Mouse (Mus musculus): Measurements from ENCODE around the gene Tmem269.

The Tmem269 gene

GRCm38 (mm10) chr4:119234348-119234747 lies 16.3 kb upstream of the Tmem269 start:
- DNase-seq, result no peak

- no peak for DNase-seq
These were observed 15.4 kb upstream of the Tmem269 start for GRCm38 (mm10) chr4:119233256-119233901.

DNA sequence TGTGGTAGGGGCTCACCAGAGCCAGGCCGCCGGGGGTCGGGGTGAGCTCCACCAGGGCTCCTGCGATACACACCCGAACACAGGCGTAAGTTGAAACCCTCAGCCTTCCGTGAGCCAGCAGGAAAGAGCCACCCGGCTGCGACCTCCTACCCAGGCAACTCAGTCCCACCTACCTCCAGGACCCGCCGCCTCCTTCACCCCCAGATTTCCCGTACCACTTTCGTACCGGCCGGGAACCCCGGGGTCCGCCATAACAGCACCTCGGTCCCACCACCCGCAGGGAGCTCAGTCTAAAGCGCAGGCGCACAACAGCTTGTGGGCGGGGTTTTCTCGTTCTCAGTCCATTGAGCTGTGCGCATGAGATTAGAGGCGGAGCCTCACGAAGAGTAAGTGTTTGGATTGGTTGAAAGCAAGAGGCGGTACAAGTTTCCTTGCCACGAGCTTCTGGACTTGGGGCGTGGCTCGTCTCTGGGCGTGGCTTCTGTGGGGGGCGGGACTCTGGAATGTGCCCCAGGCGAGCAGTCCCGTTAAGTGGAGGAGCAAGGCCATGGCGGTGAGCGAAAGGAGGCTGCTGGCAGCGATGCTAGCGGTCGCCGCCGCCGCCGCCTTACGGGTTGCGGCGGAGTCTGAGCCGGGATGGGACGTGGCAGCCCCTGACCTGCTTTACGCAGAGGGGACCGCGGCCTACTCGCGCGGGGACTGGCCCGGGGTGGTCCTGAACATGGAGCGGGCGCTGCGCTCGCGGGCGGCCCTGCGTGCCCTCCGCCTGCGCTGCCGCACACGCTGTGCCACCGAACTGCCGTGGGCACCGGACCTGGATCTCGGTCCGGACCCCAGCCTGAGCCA lies 14.6 kb upstream of the Tmem269 start, which contains the start of the genes AU022252 and P3h1:
TSS of gene AU022252 (minus strand) at position 303 of the 846 bp plus-strand sequence.
TSS of gene P3h1 (plus strand) at position 506 of the 846 bp plus-strand sequence.
- peak; percentile 99 for DNase-seq

GRCm38 (mm10) chr4:119226751-119227150 lies 8.7 kb upstream of the Tmem269 start:
- no peak for DNase-seq

DNA sequence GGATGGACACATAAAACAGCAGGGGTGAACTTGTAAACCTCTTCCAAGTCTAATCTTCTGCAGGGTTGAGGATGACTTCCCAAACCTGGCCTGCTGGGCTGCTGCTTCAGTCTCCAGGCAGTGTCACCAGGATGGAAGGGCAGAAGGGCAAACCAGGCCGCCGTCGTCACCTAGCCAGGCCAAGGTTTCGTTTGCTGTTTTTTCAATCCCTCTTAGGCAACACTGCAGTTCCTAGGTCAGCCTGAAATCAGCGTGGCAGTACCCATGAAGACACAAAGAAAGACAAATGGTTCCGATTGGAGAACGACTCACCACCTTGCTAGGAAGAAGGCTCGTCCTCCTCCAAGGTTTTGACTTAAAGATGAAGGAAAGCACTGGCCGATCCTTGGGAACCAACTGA lies 7.7 kb upstream of the Tmem269 start:
- DNase-seq, result no peak

GRCm38 (mm10) chr4:119224534-119224933 lies 6.5 kb upstream of the Tmem269 start:
- no peak for DNase-seq

DNA sequence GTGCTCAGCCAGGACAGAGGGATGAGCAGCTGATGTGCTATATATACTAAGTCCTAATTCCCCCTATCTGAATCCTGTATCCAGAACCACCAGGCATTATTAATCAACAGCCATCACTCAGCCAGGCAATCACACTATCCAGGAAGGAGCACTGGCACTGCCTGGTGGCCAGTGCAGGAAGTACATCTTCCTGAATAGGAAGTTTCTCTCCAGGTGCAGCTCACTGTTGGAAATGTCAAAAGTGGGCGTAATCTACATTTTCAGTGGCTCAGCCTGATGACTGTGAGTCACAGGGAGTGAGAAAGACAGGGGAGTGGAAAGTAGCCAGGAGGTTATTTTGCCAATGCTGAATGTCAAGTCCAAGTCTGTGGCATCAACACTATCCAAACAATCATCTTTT lies 5.7 kb upstream of the Tmem269 start:
- peak; percentile 53 for DNase-seq

- no peak for DNase-seq
These were observed 1.4 kb downstream of the Tmem269 start for GRCm38 (mm10) chr4:119216667-119217066.

DNA sequence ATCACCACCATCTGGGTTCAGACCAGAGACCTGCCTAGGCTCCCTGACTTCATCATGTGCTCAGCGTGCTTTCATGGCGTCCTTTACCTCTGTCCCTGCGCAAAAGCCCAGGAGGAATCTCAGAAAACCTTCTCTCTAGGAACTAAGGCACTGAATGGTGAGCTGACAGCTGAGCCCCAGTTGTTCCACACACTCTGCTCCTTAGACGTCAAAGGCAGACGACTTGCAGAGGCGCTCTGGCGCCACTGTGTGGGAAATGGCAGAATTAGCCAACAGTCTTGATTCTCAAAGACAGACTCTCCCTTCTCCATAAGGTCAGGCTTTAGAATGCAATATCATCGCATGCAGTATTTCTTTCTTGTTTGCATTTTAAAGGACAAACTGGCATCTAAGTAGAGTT lies 13.3 kb downstream of the Tmem269 start:
- peak; percentile 82 for DNase-seq

GRCm38 (mm10) chr4:119198105-119198504 lies 19.9 kb downstream of the Tmem269 start:
- DNase-seq, result no peak

GRCm38 (mm10) chr4:119195582-119196320 lies 22.3 kb downstream of the Tmem269 start:
- no peak for DNase-seq

DNA sequence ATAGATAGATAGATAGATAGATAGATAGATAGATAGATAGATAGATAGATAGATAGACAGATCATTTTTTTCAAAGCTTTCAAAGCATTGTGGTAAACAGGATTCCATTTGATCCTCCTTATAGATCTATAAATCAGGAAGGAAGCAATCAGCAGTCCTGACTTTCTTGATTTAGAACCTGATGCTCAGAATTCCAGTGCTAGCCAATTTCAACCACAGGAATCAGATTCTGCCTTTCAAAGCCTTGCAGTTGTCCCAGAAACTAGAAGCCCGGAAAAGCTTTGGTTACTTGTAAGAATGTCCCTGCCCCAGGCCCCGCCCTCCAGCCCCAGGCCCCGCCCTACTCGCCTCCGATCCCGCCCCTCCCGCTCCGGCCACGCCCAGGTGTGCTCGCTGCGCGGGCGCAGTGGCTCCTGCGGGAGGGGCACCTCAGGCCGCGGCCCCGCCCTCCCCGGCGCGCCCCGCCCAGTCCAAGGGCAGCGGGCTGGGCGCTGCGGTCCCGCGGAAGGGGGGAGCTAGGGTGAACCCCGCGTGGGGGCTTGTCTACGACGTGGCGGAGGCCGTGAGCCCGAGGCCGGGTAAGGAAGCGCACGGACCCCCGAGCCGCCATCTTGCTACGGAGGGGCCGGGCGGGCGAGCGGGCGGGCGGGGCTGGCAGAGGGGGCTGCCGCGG lies 23.0 kb downstream of the Tmem269 start, which contains the start of gene Svbp:
TSS of gene Svbp (plus strand) at position 398 of the 673 bp plus-strand sequence.
- DNase-seq, result peak; percentile 96

- DNase-seq, result no peak
These were observed 25.3 kb downstream of the Tmem269 start for GRCm38 (mm10) chr4:119192757-119193156.

DNA sequence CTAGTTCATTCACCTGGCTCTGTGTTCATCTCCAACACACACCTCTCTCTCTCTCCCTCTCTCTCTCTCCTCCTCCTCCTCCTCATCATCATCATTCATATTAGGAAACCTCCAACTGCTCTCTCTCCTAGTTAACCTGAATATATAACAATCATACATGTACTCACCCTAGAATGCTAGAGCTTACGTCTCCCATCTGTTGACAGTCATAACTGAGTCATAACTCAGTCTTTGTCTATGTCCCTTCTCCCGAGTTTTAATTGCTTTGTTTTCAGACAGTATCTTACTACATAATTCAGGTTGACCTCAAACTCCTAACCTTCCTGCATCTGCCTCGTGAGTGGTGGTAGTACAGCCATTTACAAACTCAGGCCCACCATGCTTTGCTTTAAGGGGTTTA lies 26.7 kb downstream of the Tmem269 start:
- DNase-seq, result no peak

DNA sequence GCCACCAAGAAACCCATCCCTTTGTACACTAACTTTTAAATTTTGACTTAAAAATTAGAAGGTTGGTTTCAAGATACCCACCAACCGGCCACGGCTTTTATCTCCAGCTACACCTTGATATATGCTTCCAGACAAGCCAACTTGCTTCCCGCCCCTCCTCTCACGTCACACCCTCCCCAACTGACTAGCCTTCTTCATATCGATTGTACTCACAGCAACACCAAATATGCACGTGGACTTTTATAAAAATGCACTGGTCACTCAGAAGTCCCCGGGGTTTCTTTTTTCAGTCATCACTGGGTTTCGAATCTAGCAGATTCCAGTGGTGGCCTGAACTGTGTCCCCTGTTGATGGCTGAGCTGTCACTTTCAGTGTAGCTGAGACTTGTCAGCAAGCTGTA lies 27.4 kb downstream of the Tmem269 start:
- no peak for DNase-seq

- no peak for DNase-seq
These were observed 28.2 kb downstream of the Tmem269 start, which contains the start of gene Ermap for GRCm38 (mm10) chr4:119189864-119190263. TSS of gene Ermap (minus strand) at chr4:119190011.

DNA sequence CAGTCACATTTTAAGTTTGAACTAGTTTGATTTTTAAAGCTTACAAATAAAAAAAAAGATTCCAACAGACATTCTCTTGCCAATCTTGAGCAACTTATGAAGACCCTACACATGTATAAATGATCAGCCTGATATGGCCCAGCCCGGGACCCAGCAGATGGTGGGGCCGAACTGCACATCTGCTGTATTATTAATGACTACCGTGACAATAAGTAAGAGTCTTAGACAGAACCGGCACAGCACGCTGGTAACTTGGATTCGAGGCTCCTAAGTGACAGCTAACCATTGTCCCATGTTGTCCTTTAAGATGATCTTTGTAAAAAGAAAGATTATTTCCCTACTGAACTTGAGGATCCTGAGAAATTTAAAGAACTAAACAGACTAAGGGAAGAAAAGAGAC lies 28.6 kb downstream of the Tmem269 start:
- DNase-seq, result no peak

GRCm38 (mm10) chr4:119188060-119188785 lies 29.8 kb downstream of the Tmem269 start:
- DNase-seq, result no peak

DNA sequence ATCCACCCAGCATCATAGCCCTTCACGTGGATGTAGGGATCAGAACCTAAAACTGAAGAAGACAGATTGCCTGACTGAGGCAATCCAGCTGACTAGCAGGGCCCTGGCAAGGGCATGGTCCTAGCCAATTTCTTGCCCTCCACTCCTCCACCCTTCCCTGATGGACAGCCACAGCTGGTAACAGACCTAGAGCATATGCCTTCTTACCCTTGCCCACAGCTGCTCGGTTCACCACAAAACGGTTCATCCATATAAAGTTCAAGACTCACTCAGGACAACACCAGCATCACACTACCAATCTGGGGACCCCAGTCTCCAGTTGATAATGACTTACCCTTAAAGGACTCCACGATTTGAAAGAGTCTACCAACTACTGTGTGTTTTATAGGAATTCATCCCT lies 32.2 kb downstream of the Tmem269 start:
- DNase-seq, result no peak

- DNase-seq, result no peak
These were observed 34.5 kb downstream of the Tmem269 start for GRCm38 (mm10) chr4:119183525-119183924.

- no peak for DNase-seq
These were observed 36.6 kb downstream of the Tmem269 start for GRCm38 (mm10) chr4:119181456-119181855.

- no peak for DNase-seq
These were observed 37.8 kb downstream of the Tmem269 start for GRCm38 (mm10) chr4:119180133-119180707.
